Mouse (Mus musculus) neural tube, embryonic 13.5 days (tissue): ENCODE results near the gene Prok2. TPM values are rescaled to one million over a fixed set of nuclear protein-coding genes. Genes with fewer than 3 reads are reported as not detected.

Source experiments
- ATAC-seq: fragments of 200-750 bp; cut with Nextera tagmentation; 2 replicates; pipeline ENCODE4 v1.8.0; 2017; ENCODE audit warnings: low read depth, mild to moderate bottlenecking, moderate TSS enrichment, moderate library complexity
- H3K27ac ChIP-seq: fragments of 300-500 bp; sonication (generic); replicated peaks from 2 replicates; pipeline ENCODE4 v1.5.1; 2015; ENCODE audit warnings: moderate library complexity, mild to moderate bottlenecking, inconsistent platforms
- H3K27me3 ChIP-seq: fragments of 300-500 bp; sonication (generic); 2 replicates; pipeline ENCODE4 v1.6.1; 2015; ENCODE audit warnings: mild to moderate bottlenecking, inconsistent platforms
- H3K36me3 ChIP-seq: fragments of 300-500 bp; sonication (generic); 2 replicates; pipeline ENCODE4 v1.6.1; 2015; ENCODE audit warnings: mild to moderate bottlenecking, inconsistent platforms
- H3K4me1 ChIP-seq: fragments of 300-500 bp; sonication (generic); replicated peaks from 2 replicates; pipeline ENCODE4 v1.6.1; 2015; ENCODE audit warnings: inconsistent platforms
- H3K4me2 ChIP-seq: fragments of 300-500 bp; sonication (generic); 2 replicates; pipeline ENCODE4 v1.6.1; 2015; ENCODE audit warnings: inconsistent platforms, mild to moderate bottlenecking, moderate library complexity
- H3K4me3 ChIP-seq: fragments of 300-500 bp; sonication (generic); 2 replicates; pipeline ENCODE4 v1.5.1; 2015; ENCODE audit warnings: mild to moderate bottlenecking, inconsistent platforms
- H3K9ac ChIP-seq: fragments of 300-500 bp; sonication (generic); 2 replicates; pipeline ENCODE4 v1.6.1; 2015; ENCODE audit warnings: moderate library complexity, mild to moderate bottlenecking, inconsistent platforms
- H3K9me3 ChIP-seq: fragments of 300-500 bp; sonication (generic); 2 replicates; pipeline ENCODE4 v1.6.1; 2016; ENCODE audit warnings: inconsistent platforms
- WGBS: fragments of 180-500 bp; shearing (Covaris S2); methylation state at CpG from one replicate; pipeline ENCODE4 v1.1.7; 2015; 5-methylcytosine and 5-hydroxymethylcytosine counted together
- polyA plus RNA-seq: library from polyadenylated mRNA; unstranded; fragments of >200 nt; fragmentation: Nextera tagmentation; extraction: Ambion mirVana; gene quantifications from 2 replicates; pipeline ENCODE4 v1.2.1, GENCODE M21; 2015

Prok2 gene
- polyA plus RNA-seq, 1 experiment from 2014 or later, result not detected

- H3K9ac ChIP-seq, result peak overlapping the region; percentile 93
- WGBS, result 6% methylated on average over 25 of the region's 25 CpGs
- H3K9me3 ChIP-seq, result no peaks in the 10 kb centered on the region
- H3K4me3 ChIP-seq, result peak overlapping the region; percentile 74
- H3K36me3 ChIP-seq, result no peaks in the 10 kb centered on the region
- H3K27me3 ChIP-seq, result peaks cover 80% of the 10 kb centered on the region
- peak overlapping the region; percentile 82 for H3K4me2 ChIP-seq
- peak overlapping the region; percentile 92 for H3K27ac ChIP-seq
- ATAC-seq, result peak; percentile 23
- peaks cover 30% of the 10 kb centered on the region for H3K4me1 ChIP-seq
Observed at GRCm38 (mm10) chr6:99691666-99692205, 34.5 kb downstream of the Prok2 start.

DNA sequence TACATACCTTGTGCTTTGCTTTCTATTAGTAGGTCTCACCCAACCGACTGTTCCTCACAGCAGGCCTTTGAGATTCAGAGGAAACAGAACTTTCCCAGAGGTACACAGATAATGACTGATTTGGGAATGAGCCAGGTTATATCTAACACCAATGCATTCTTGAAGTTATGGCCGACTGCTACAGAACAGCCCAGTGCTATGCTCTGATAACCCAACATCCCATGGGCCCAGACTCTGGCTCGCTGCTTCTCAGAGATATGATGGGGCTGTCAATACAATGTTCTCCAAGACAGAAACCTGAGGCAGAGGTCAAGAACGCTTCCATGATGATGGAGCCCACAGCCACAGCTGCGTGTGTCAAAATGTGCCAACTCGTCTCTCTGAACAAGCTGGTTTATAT lies 37.7 kb downstream of the Prok2 start:
- Histone ChIP-seq H3K4me1 (peaks cover 14% of the 10 kb centered on the region), H3K4me2 (no peak overlapping the region), H3K27me3 (peaks cover 50% of the 10 kb centered on the region), H3K4me3 (no peak overlapping the region), H3K9ac (no peak overlapping the region), H3K9me3 (0 out of 2 replicates have a peak, but pooled peaks cover 2% of the 10 kb centered on the region), H3K27ac (no peak overlapping the region), H3K36me3 (no peaks in the 10 kb centered on the region)
- WGBS, result 81% methylated on average over 6 of the region's 6 CpGs
- ATAC-seq, result no peak

DNA sequence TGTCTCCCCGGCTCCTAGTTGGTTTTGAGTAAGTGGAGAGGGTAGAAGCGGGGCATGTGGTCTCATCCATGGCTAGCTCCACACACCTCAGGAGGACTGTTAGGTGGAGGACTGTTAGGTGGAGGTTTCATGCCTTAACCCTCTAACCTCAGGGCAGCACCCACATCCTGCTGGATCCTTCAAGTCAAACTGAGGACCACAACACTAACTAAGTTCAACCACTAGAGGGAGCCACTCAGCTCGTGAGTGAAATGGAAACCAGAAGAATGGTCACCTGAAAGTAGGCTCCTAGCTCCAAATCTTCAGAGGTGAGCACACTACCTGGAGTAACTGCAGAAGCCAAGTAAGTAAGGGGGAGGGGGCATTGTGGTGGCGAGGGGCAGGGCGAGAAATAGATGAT lies 41.3 kb downstream of the Prok2 start:
- no peak for ATAC-seq

DNA sequence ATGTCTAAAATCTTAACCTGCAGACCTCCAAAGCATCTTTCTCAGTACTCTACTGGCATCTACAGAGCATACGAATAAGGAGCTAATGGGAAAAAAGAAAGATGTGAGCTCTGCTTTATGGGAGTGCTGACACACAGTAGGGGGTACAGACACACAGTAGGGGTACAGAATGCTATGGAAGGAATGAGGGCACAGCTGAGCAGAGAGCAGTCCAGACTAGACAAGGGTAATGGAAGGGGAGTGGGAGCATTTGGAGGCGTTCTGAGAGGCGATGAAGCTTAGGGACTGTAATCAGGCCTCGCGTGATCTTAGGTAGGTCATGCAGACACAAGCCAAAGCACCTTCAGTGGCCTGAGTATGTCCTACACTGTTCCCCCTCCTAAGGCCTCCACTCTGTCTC lies 42.2 kb downstream of the Prok2 start:
- Histone ChIP-seq H3K36me3 (no peaks in the 10 kb centered on the region), H3K4me2 (no peak overlapping the region), H3K9ac (no peak overlapping the region), H3K27ac (no peak overlapping the region), H3K27me3 (peaks cover 11% of the 10 kb centered on the region), H3K4me1 (no peaks in the 10 kb centered on the region), H3K4me3 (no peak overlapping the region), H3K9me3 (0 out of 2 replicates have a peak, but pooled peaks cover 2% of the 10 kb centered on the region)
- ATAC-seq, result no peak
- 88% methylated on average over 5 of the region's 5 CpGs for WGBS

More for the DNA sequence above, 41.3 kb downstream of the Prok2 start:
- Histone ChIP-seq H3K9me3 (0 out of 2 replicates have a peak, but pooled peaks cover 2% of the 10 kb centered on the region), H3K4me2 (no peak overlapping the region), H3K27me3 (peaks cover 17% of the 10 kb centered on the region), H3K4me1 (no peaks in the 10 kb centered on the region), H3K27ac (no peak overlapping the region), H3K9ac (no peak overlapping the region), H3K4me3 (no peak overlapping the region), H3K36me3 (no peaks in the 10 kb centered on the region)
- 57% methylated on average over 5 of the region's 5 CpGs for WGBS

DNA sequence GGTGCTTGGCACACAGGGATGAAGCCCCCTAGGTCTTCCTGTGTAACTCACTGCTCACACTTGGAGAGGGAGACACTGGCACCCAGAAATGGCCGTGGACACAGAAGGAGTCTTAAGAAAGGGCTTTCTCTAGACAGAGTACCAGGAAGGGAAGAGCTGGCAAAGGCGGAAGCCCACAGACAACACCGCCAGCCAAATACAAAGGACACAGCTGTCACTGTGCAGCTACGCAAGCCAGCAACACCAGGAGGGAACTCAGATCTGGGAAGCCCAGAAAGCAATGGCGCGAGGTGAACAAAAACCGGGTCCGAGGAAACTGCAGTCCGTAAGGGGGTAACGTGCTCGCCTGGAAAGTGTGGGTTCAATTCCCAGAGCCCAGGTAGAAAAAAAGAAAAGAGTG lies 48.1 kb downstream of the Prok2 start:
- peaks cover 10% of the 10 kb centered on the region; the same call in 1 of the 2 replicates for H3K27me3 ChIP-seq
- H3K4me1 ChIP-seq, result no peaks in the 10 kb centered on the region
- H3K36me3 ChIP-seq, result no peaks in the 10 kb centered on the region
- no peaks in the 10 kb centered on the region for H3K9me3 ChIP-seq
- ATAC-seq, result no peak
- H3K27ac ChIP-seq, result no peak overlapping the region; the same call in 1 of the 2 replicates
- no peak overlapping the region; the same call in 1 of the 2 replicates for H3K9ac ChIP-seq
- no peak overlapping the region for H3K4me2 ChIP-seq
- WGBS, result 60% methylated on average over 11 of the region's 11 CpGs
- no peak overlapping the region for H3K4me3 ChIP-seq

DNA sequence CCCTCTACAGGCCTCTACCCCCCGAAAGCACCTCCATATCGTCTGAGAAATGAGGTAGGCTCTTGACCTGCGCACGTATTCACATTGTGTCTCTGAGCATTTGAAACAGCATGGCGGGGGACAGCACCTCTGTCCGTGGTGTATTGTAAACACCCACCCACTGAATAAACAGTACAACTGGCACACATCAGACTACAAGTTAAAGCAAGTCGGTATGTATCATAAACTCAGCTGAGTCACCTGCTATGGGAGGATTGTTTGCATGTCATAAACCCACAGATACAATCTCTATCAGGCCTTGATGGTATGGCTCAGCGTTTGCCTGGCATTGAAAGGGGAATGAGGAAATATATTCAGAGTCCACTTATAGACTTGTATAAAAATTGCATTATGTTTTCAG lies 48.9 kb downstream of the Prok2 start:
- no peak for ATAC-seq
- H3K27me3 ChIP-seq, result peaks cover 13% of the 10 kb centered on the region
- no peak overlapping the region for H3K4me2 ChIP-seq
- no peaks in the 10 kb centered on the region for H3K36me3 ChIP-seq
- no peak overlapping the region for H3K27ac ChIP-seq
- no peaks in the 10 kb centered on the region for H3K9me3 ChIP-seq
- H3K4me3 ChIP-seq, result no peak overlapping the region
- WGBS, result 90% methylated on average over 8 of the region's 8 CpGs
- no peaks in the 10 kb centered on the region for H3K4me1 ChIP-seq
- no peak overlapping the region for H3K9ac ChIP-seq

DNA sequence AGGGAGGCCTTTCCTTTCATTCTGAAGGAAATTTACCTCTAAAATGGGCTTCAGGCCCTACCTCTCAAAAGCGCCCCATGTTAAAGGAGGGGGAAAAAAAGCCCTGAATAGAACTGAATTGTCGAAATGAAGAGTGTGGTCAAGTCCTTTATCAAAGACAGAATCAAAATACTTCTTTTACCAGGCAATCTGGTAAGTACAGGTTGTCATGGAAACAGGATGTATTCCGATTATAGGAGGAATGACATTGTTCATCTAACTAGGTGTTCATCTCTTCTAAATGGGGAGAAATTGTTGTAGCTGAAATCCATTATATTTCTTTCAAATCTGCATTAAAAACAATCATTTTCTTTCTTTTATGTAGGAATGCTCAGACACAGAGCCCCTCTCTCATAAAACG lies 51.7 kb downstream of the Prok2 start:
- Histone ChIP-seq H3K9me3 (no peaks in the 10 kb centered on the region), H3K4me1 (peaks cover 18% of the 10 kb centered on the region), H3K27ac (no peak overlapping the region), H3K36me3 (no peaks in the 10 kb centered on the region), H3K4me2 (no peak overlapping the region), H3K4me3 (no peak overlapping the region), H3K9ac (no peak overlapping the region), H3K27me3 (peaks cover 10% of the 10 kb centered on the region)
- 76% methylated on average over 4 of the region's 4 CpGs for WGBS
- no peak for ATAC-seq

- no peak overlapping the region for H3K4me2 ChIP-seq
- no peak overlapping the region for H3K27ac ChIP-seq
- H3K36me3 ChIP-seq, result no peaks in the 10 kb centered on the region
- no peaks in the 10 kb centered on the region for H3K9me3 ChIP-seq
- 64% methylated on average over 3 of the region's 3 CpGs for WGBS
- H3K4me3 ChIP-seq, result no peak overlapping the region
- H3K27me3 ChIP-seq, result peaks cover 24% of the 10 kb centered on the region
- no peak overlapping the region for H3K9ac ChIP-seq
- ATAC-seq, result no peak
- peaks cover 43% of the 10 kb centered on the region for H3K4me1 ChIP-seq
Observed at GRCm38 (mm10) chr6:99671768-99672167, 54.4 kb downstream of the Prok2 start.

GRCm38 (mm10) chr6:99670481-99671119 lies 55.6 kb downstream of the Prok2 start:
- H3K4me1 ChIP-seq, result peaks cover 51% of the 10 kb centered on the region
- no peaks in the 10 kb centered on the region for H3K36me3 ChIP-seq
- no peak overlapping the region for H3K9ac ChIP-seq
- peaks cover 24% of the 10 kb centered on the region for H3K27me3 ChIP-seq
- no peak overlapping the region for H3K4me3 ChIP-seq
- ATAC-seq, result peak; percentile 33; the same call in 1 of the 2 replicates
- peak overlapping the region; percentile 84 for H3K27ac ChIP-seq
- whole genome bisulfite sequencing, result 56% methylated on average over 7 of the region's 7 CpGs
- no peak overlapping the region for H3K4me2 ChIP-seq
- H3K9me3 ChIP-seq, result no peaks in the 10 kb centered on the region

- Histone ChIP-seq H3K27me3 (peaks cover 28% of the 10 kb centered on the region), H3K4me1 (peaks cover 59% of the 10 kb centered on the region), H3K27ac (peak overlapping the region; percentile 84), H3K36me3 (no peaks in the 10 kb centered on the region), H3K4me3 (no peak overlapping the region), H3K4me2 (peak overlapping the region; percentile 36), H3K9ac (no peak overlapping the region), H3K9me3 (no peaks in the 10 kb centered on the region)
- peak; percentile 82 for ATAC-seq
- 6% methylated on average over 5 of the region's 5 CpGs for WGBS
Observed at GRCm38 (mm10) chr6:99669481-99670325, 56.5 kb downstream of the Prok2 start.

GRCm38 (mm10) chr6:99667290-99667689 lies 58.9 kb downstream of the Prok2 start:
- H3K9me3 ChIP-seq, result no peaks in the 10 kb centered on the region
- H3K4me3 ChIP-seq, result peak overlapping the region; percentile 75
- H3K4me1 ChIP-seq, result peaks cover 65% of the 10 kb centered on the region
- H3K4me2 ChIP-seq, result peak overlapping the region; percentile 95
- H3K27me3 ChIP-seq, result peaks cover 39% of the 10 kb centered on the region
- no peak for ATAC-seq
- no peaks in the 10 kb centered on the region for H3K36me3 ChIP-seq
- H3K9ac ChIP-seq, result peak overlapping the region; percentile 86; the same call in 1 of the 2 replicates
- WGBS, result 33% methylated on average over 8 of the region's 8 CpGs
- H3K27ac ChIP-seq, result peak overlapping the region; percentile 78
